ENCODE assay signal across 32 mouse cellular contexts in the genomic region with DNA sequence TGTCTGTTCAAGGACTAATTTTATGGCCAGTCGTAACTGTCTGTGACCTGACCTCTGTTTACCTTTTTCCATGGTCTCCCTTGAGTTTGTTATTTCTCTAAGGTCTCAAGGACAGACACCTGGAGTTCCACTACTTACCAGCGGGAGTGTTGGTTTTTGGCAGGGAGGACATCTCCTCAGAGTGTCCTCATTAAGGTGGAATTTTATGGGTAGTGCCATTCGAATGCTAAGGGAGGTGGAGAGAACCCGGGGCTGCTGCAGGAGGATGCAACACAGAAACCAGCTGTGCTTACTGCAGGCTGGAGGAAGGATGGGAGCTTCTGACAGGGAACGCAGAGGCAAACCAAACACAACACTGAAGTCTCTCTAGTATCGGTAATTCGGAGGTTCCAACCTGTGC. TPM values are rescaled to one million over a fixed set of nuclear protein-coding genes. Genes with fewer than 3 reads are reported as not detected.
"Had no signal": no experiment of that assay in that cellular context is flagged by ENCODE, and none has a peak within 500 bp of the region (broad histone marks: within the 10 kb centered on the region; RNA-seq: fewer than 3 reads in every experiment).

No protein-coding gene starts in this region.

- ATAC-seq: forebrain, embryonic 13.5 days; forebrain, embryonic 14.5 days; forebrain, embryonic 15.5 days; forebrain, embryonic 16.5 days; forebrain, postnatal 0 days had no signal

- H3K36me3 ChIP-seq: embryonic facial prominence, embryonic 10.5 days; embryonic facial prominence, embryonic 12.5 days; embryonic facial prominence, embryonic 13.5 days; embryonic facial prominence, embryonic 15.5 days; forebrain, embryonic 10.5 days; forebrain, embryonic 12.5 days; forebrain, embryonic 15.5 days had no signal

- H3K27ac ChIP-seq: embryonic facial prominence, embryonic 10.5 days; embryonic facial prominence, embryonic 12.5 days; embryonic facial prominence, embryonic 13.5 days; embryonic facial prominence, embryonic 15.5 days; forebrain, embryonic 10.5 days; forebrain, embryonic 12.5 days; forebrain, embryonic 13.5 days; forebrain, embryonic 15.5 days; gastrocnemius, adult 2 months; heart, adult 2 months had no signal

- H3K4me1 ChIP-seq: embryonic facial prominence, embryonic 10.5 days; embryonic facial prominence, embryonic 12.5 days; embryonic facial prominence, embryonic 13.5 days; embryonic facial prominence, embryonic 15.5 days; forebrain, embryonic 10.5 days; forebrain, embryonic 12.5 days; forebrain, embryonic 13.5 days; forebrain, embryonic 15.5 days had no signal

- H3K4me2 ChIP-seq: embryonic facial prominence, embryonic 12.5 days; embryonic facial prominence, embryonic 13.5 days; embryonic facial prominence, embryonic 15.5 days; forebrain, embryonic 12.5 days; forebrain, embryonic 13.5 days; forebrain, embryonic 15.5 days had no signal

- H3K9ac ChIP-seq: embryonic facial prominence, embryonic 12.5 days; embryonic facial prominence, embryonic 13.5 days; embryonic facial prominence, embryonic 15.5 days; forebrain, embryonic 12.5 days; forebrain, embryonic 13.5 days; forebrain, embryonic 15.5 days; forebrain, postnatal 0 days had no signal

- H3K27me3 ChIP-seq: embryonic facial prominence, embryonic 12.5 days; embryonic facial prominence, embryonic 13.5 days; embryonic facial prominence, embryonic 15.5 days; forebrain, embryonic 12.5 days; forebrain, embryonic 13.5 days; forebrain, embryonic 15.5 days had no signal

- H3K4me3 ChIP-seq: embryonic facial prominence, embryonic 10.5 days; embryonic facial prominence, embryonic 12.5 days; embryonic facial prominence, embryonic 13.5 days; embryonic facial prominence, embryonic 15.5 days; erythroblast, embryonic 14.5 days; forebrain, embryonic 10.5 days; forebrain, embryonic 12.5 days; forebrain, embryonic 13.5 days; forebrain, embryonic 15.5 days; gastrocnemius, adult 2 months; heart, adult 2 months had no signal

- DNase-seq: cerebellum, adult 9-11 months; cerebellum, postnatal 10 days; cerebellum, postnatal 14 days; cerebellum, postnatal 25 days; cerebellum, postnatal 36 days; embryo, embryonic 11 days; forebrain, postnatal 0 days; gastrocnemius, adult 2 months; gastrocnemius, postnatal 10 days; gastrocnemius, postnatal 14 days; gastrocnemius, postnatal 25 days; gastrocnemius, postnatal 36 days; heart, adult 11 months; heart, adult 18-20 months; heart, adult 2 months had no signal

- H3K9me3 ChIP-seq: embryonic facial prominence, embryonic 10.5 days; embryonic facial prominence, embryonic 12.5 days; embryonic facial prominence, embryonic 15.5 days; forebrain, embryonic 12.5 days; forebrain, embryonic 15.5 days had no signal

RNA-seq across cellular contexts. Expression of a gene that starts 36.0 kb away (rescaled TPM):
- polyA plus RNA-seq: cortical plate, adult 2 months; embryonic facial prominence, embryonic 10.5 days; embryonic facial prominence, embryonic 11.5 days; embryonic facial prominence, embryonic 12.5 days; embryonic facial prominence, embryonic 13.5 days; embryonic facial prominence, embryonic 14.5 days; erythroblast, embryonic 14.5 days; forebrain, embryonic 10.5 days; forebrain, embryonic 11.5 days; forebrain, embryonic 12.5 days; forebrain, embryonic 13.5 days; forebrain, embryonic 14.5 days; forebrain, embryonic 15.5 days; forebrain, embryonic 16.5 days; forebrain, postnatal 0 days; frontal cortex, adult 2 months; heart, adult 2 months had no signal

RNA-seq across cellular contexts. Expression of a gene that starts 41.1 kb away (rescaled TPM):
- polyA plus RNA-seq: cortical plate, adult 2 months; embryonic facial prominence, embryonic 10.5 days; embryonic facial prominence, embryonic 11.5 days; embryonic facial prominence, embryonic 12.5 days; embryonic facial prominence, embryonic 13.5 days; embryonic facial prominence, embryonic 14.5 days; embryonic facial prominence, embryonic 15.5 days; erythroblast, embryonic 14.5 days; forebrain, embryonic 10.5 days; forebrain, embryonic 11.5 days; forebrain, embryonic 12.5 days; forebrain, embryonic 13.5 days; forebrain, embryonic 14.5 days; forebrain, embryonic 15.5 days; forebrain, embryonic 16.5 days; forebrain, postnatal 0 days; frontal cortex, adult 2 months; gonadal fat pad, adult 2 months; heart, adult 2 months had no signal
